Mouse (Mus musculus): Measurements from ENCODE around the gene Aph1c.
"Not testable (repeated sequence)": the region's sequence is repeated elsewhere in the genome, so short reads cannot be mapped to it uniquely, and the experiment has no call there.

The Aph1c gene

GRCm38 (mm10) chr9:66834318-66835096, at the start of gene Aph1c:
Gene Aph1c, minus strand, starts transcription at chr9:66834726.
- in situ Hi-C loops (cut with MboI; ENCODE audit: unreplicated experiment in 2 of 2) = loop anchor here (5.0 to 10.0 kb wide), 2 partner anchors 103 to 110 kb away; partner anchors contain the start of gene Rps27l (in 1 of the 2)

GRCm38 (mm10) chr9:66883500-66883899, 49.0 kb upstream of the Aph1c start:
- in situ Hi-C loops (cut with MboI; ENCODE audit: unreplicated experiment in 2 of 2) = no loop called here

- in situ Hi-C loops (cut with MboI; ENCODE audit: unreplicated experiment in 2 of 2) = no loop called here
Measured at GRCm38 (mm10) chr9:66882406-66882821, 47.9 kb upstream of the Aph1c start.

- in situ Hi-C loops (cut with MboI; ENCODE audit: unreplicated experiment in 2 of 2) = no loop called here
Measured at GRCm38 (mm10) chr9:66881858-66882257, 47.3 kb upstream of the Aph1c start.

GRCm38 (mm10) chr9:66880752-66881151, 46.2 kb upstream of the Aph1c start:
- in situ Hi-C loops (cut with MboI; ENCODE audit: unreplicated experiment in 2 of 2) = no loop called here

GRCm38 (mm10) chr9:66879486-66879885, 45.0 kb upstream of the Aph1c start:
- in situ Hi-C loops (cut with MboI; ENCODE audit: unreplicated experiment in 2 of 2) = no loop called here

GRCm38 (mm10) chr9:66878899-66879298, 44.4 kb upstream of the Aph1c start:
- in situ Hi-C loops (cut with MboI; ENCODE audit: unreplicated experiment in 2 of 2) = no loop called here

- in situ Hi-C loops (cut with MboI; ENCODE audit: unreplicated experiment in 2 of 2) = no loop called here
Measured at GRCm38 (mm10) chr9:66876577-66876976, 42.1 kb upstream of the Aph1c start.

GRCm38 (mm10) chr9:66874297-66874696, 39.8 kb upstream of the Aph1c start:
- in situ Hi-C loops (cut with MboI; ENCODE audit: unreplicated experiment in 2 of 2) = no loop called here

- in situ Hi-C loops (cut with MboI; ENCODE audit: unreplicated experiment in 2 of 2) = no loop called here
Measured at GRCm38 (mm10) chr9:66873531-66873930, 39.0 kb upstream of the Aph1c start.

- in situ Hi-C loops (cut with MboI; ENCODE audit: unreplicated experiment in 2 of 2) = not testable (repeated sequence)
Measured at GRCm38 (mm10) chr9:66873009-66873408, 38.5 kb upstream of the Aph1c start.

GRCm38 (mm10) chr9:66872015-66872727, 37.6 kb upstream of the Aph1c start:
- in situ Hi-C loops (cut with MboI; ENCODE audit: unreplicated experiment in 2 of 2) = no loop called here

- in situ Hi-C loops (cut with MboI; ENCODE audit: unreplicated experiment in 2 of 2) = no loop called here
Measured at GRCm38 (mm10) chr9:66864708-66865107, 30.2 kb upstream of the Aph1c start.

- in situ Hi-C loops (cut with MboI; ENCODE audit: unreplicated experiment in 2 of 2) = no loop called here
Measured at GRCm38 (mm10) chr9:66863456-66863855, 28.9 kb upstream of the Aph1c start.

GRCm38 (mm10) chr9:66862202-66862601, 27.7 kb upstream of the Aph1c start:
- in situ Hi-C loops (cut with MboI; ENCODE audit: unreplicated experiment in 2 of 2) = no loop called here

GRCm38 (mm10) chr9:66861104-66861767, 26.7 kb upstream of the Aph1c start:
- in situ Hi-C loops (cut with MboI; ENCODE audit: unreplicated experiment in 2 of 2) = no loop called here

GRCm38 (mm10) chr9:66859523-66859922, 25.0 kb upstream of the Aph1c start:
- in situ Hi-C loops (cut with MboI; ENCODE audit: unreplicated experiment in 2 of 2) = no loop called here

GRCm38 (mm10) chr9:66855865-66856264, 21.3 kb upstream of the Aph1c start:
- in situ Hi-C loops (cut with MboI; ENCODE audit: unreplicated experiment in 2 of 2) = no loop called here

- in situ Hi-C loops (cut with MboI; ENCODE audit: unreplicated experiment in 2 of 2) = no loop called here
Measured at GRCm38 (mm10) chr9:66852592-66852991, 18.1 kb upstream of the Aph1c start.

GRCm38 (mm10) chr9:66850966-66851365, 16.4 kb upstream of the Aph1c start:
- in situ Hi-C loops (cut with MboI; ENCODE audit: unreplicated experiment in 2 of 2) = no loop called here

GRCm38 (mm10) chr9:66846822-66847221, 12.3 kb upstream of the Aph1c start:
- in situ Hi-C loops (cut with MboI; ENCODE audit: unreplicated experiment in 2 of 2) = no loop called here
